Mouse (Mus musculus) granulocyte monocyte progenitor cell, adult 5-6 weeks (primary cell): ENCODE data around the gene Lingo1. TPM values are rescaled to one million over a fixed set of nuclear protein-coding genes. Genes with fewer than 3 reads are reported as not detected.

Experiments
- ATAC-seq: replicated peaks from 2 replicates; pipeline ENCODE4 v1.8.0; 2016; ENCODE audit warnings: mild to moderate bottlenecking, moderate TSS enrichment, inconsistent platforms; ENCODE audit not compliant: poor library complexity, severe bottlenecking
- total RNA-seq, 2 experiments: library from RNA; stranded (forward) in 1 of 2; stranded (reverse) in 1 of 2; fragments of 200-712, 200-1000 nt in 1 of 2; fragments of >200 nt in 1 of 2; fragmentation: Nextera tagmentation in 1 of 2; gene quantifications; 2 replicates each; pipeline ENCODE4 v1.2.3; 2014 to 2017

The Lingo1 gene
- total RNA-seq, 2 experiments from 2014 or later: not detected

GRCm38 (mm10) chr9:56776881-56777801 is 19.1 kb downstream of the Lingo1 start:
- ATAC-seq: no peak

GRCm38 (mm10) chr9:56775161-56775934 is 20.9 kb downstream of the Lingo1 start:
- ATAC-seq: no peak

DNA sequence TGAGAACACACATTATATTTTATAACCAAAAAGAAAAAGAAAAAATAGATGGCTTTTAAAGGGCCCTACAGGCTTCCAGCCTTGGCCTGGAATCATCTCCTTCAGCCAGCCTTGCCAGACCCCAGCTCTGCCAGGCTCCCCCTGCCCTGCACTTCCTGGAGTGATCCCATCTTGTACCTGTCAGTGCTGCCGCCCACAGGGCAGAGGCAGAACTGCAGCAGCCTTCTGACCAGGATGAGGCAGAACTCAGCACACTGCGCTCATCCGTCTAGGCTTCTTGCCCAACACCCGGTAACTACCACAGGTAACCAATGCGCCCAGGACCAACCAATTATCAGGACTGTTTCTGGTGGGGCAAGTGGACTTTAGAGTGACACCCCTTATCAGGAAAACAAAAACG is 22.0 kb downstream of the Lingo1 start:
- peak; percentile 56; the same call in 1 of the 2 replicates for ATAC-seq

- no peak for ATAC-seq
Measured at GRCm38 (mm10) chr9:56773666-56774065, 22.6 kb downstream of the Lingo1 start.

- no peak for ATAC-seq
Measured at GRCm38 (mm10) chr9:56767653-56768136, 28.6 kb downstream of the Lingo1 start.

- no peak for ATAC-seq
Measured at GRCm38 (mm10) chr9:56766629-56767357, 29.5 kb downstream of the Lingo1 start.

DNA sequence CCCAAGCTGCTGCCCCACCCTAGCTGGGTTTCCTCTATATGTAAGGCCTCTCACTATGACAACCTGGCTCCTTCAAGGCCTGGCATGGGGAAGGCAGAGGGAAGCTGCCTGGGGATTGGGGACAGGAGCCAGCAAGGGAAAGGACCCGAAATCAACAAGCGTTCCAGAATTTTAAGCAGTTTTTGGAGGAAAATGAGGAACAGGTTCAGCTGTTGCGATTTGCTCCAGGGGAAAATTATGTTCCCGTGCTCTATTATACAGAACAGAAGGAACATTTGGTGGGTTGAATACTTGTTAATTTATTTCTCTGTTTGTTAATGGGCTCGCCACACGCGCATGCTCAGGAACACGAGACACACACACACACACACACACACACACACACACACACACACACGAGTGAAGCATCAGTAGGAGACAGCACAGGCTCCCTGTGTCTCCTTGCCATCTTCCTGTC is 34.1 kb downstream of the Lingo1 start:
- ATAC-seq: no peak

DNA sequence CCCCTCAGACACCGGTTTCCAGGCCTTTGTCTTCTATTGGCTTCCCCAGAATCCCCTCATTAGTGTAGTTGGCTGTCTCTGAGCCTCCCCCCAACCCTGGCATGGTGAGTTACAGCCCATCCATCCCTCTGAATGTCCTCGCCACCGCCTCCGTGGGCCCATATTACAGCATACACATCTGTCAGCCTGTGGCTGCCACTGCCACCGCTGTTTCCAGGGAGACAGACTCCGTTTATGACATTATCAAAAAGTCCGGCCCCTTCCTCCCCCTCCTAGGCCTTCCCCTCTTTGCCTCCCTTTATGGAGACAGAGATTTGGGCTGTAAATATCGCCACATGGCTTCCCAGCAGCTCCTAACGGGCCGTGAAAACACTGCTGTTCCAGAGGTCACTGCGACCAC is 38.5 kb downstream of the Lingo1 start:
- no peak for ATAC-seq

GRCm38 (mm10) chr9:56755119-56755518 is 41.1 kb downstream of the Lingo1 start:
- no peak for ATAC-seq

DNA sequence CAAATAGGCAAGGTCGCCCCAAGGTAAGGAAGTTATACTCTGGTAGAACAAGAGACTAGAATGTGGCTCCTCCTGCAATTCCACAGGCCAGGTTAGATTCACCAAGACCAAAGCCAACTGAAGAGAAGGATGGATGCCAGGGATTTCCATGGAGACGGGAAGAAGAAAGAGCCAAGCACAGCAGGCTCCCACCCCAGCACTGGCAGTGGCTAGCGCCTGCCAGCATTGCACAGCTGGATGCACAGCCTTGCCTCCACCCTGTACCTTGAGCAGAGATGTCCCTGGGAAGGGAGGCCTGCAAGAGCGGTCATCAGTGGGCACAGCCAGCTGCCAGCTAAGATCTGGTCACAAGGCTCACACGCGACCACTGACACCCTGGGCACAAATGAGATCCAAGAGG is 42.9 kb downstream of the Lingo1 start:
- ATAC-seq: no peak

GRCm38 (mm10) chr9:56748056-56748455 is 48.2 kb downstream of the Lingo1 start:
- ATAC-seq: no peak

GRCm38 (mm10) chr9:56746926-56747294 is 49.4 kb downstream of the Lingo1 start:
- no peak for ATAC-seq

- ATAC-seq: no peak
Measured at GRCm38 (mm10) chr9:56746195-56746925, 49.9 kb downstream of the Lingo1 start.

DNA sequence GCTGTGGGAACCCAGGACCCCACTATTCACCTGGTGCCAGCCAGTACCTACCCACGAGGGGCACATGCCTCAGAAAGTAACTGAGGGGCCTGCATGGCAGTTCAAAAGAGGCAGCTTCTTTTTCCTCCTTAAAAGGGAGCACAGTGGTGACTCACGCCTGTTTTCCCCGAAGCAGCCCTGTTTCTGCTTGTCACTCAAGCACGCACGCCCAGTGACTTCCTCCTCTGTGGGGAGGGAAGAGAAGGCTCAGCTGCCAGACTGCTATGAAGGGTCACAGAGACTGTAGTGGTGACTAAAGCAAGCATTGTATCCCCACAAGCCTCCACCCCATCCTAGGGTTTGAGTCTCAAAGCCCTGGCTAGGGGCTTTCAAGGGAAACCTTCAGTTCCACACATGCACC is 51.9 kb downstream of the Lingo1 start:
- ATAC-seq: no peak

- no peak for ATAC-seq
Measured at GRCm38 (mm10) chr9:56739181-56739737, 57.0 kb downstream of the Lingo1 start.

GRCm38 (mm10) chr9:56738261-56739171 is 57.8 kb downstream of the Lingo1 start:
- ATAC-seq: 0 out of 2 replicates have a peak, but pooled peaks have one; percentile 17

GRCm38 (mm10) chr9:56734398-56734797 is 61.9 kb downstream of the Lingo1 start:
- ATAC-seq: no peak

DNA sequence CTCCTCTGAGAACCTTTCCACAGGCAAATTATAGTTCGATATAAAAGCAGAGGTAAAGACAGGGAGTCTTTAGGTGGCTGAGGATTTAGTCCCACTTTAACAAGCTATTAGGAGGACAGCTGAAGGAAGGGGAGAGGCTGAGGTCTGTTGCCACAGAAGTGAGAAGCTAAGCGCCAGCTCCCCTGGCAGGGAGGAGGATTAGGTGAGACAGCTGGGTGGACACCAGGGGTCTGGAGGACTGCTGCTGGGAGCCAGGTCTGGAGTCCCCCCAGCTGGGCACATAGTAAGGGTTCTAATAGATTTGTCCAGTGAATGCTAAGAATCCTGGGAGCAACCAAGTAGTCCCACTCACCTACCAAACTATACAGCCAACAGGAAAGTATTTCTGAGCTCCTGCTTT is 65.3 kb downstream of the Lingo1 start:
- ATAC-seq: no peak
